Mouse (Mus musculus) embryonic facial prominence, embryonic 11.5 days (tissue): ENCODE data around the gene Ror1. TPM values are rescaled to one million over a fixed set of nuclear protein-coding genes. Genes with fewer than 3 reads are reported as not detected.

Experiments used
- ATAC-seq: fragments of 200-750 bp; cut with Nextera tagmentation; replicated peaks from 2 replicates; pipeline ENCODE4 v1.8.0; 2017; ENCODE audit warnings: low read depth; ENCODE audit not compliant: insufficient number of reproducible peaks, low FRiP score, low TSS enrichment
- DNase-seq: peaks from one replicate; pipeline ENCODE4 v3.0.0-alpha.2; 2015; ENCODE audit warnings: low spot score
- H3K27ac ChIP-seq: fragments of 300-500 bp; sonication (generic); replicated peaks from 2 replicates; pipeline ENCODE4 v1.5.1; 2014; ENCODE audit warnings: mild to moderate bottlenecking, low read depth, low read length, control low read depth
- H3K27me3 ChIP-seq: fragments of 300-500 bp; sonication (generic); 2 replicates; pipeline ENCODE4 v1.6.1; 2014; ENCODE audit warnings: mild to moderate bottlenecking, low read length, moderate library complexity, mixed read lengths; ENCODE audit not compliant: control insufficient read depth, insufficient read depth
- H3K36me3 ChIP-seq: fragments of 300-500 bp; sonication (generic); replicated peaks from 2 replicates; pipeline ENCODE4 v1.6.1; 2014; ENCODE audit warnings: low read depth, mild to moderate bottlenecking, low read length, moderate library complexity, mixed read lengths; ENCODE audit not compliant: control insufficient read depth, insufficient read depth
- H3K4me1 ChIP-seq: fragments of 300-500 bp; sonication (generic); 2 replicates; pipeline ENCODE4 v1.6.1; 2014; ENCODE audit warnings: low read length, mixed read lengths; ENCODE audit not compliant: control insufficient read depth, insufficient read depth
- H3K4me2 ChIP-seq: fragments of 300-500 bp; sonication (generic); 2 replicates; pipeline ENCODE4 v1.6.1; 2014; ENCODE audit warnings: low read depth, mild to moderate bottlenecking, control low read depth, low read length, moderate library complexity
- H3K4me3 ChIP-seq: fragments of 300-500 bp; sonication (generic); 2 replicates; pipeline ENCODE4 v1.5.1; 2014; ENCODE audit warnings: low read depth, low read length, control low read depth
- H3K9ac ChIP-seq: fragments of 300-500 bp; sonication (generic); replicated peaks from 2 replicates; pipeline ENCODE4 v1.6.1; 2014; ENCODE audit warnings: mild to moderate bottlenecking, control low read depth, low read length
- H3K9me3 ChIP-seq: fragments of 300-500 bp; sonication (generic); replicated peaks from 2 replicates; pipeline ENCODE4 v1.6.1; 2016; ENCODE audit warnings: mild to moderate bottlenecking, low read length, inconsistent platforms, mixed read lengths; ENCODE audit not compliant: control insufficient read depth
- WGBS: fragments of 180-500 bp; shearing (Covaris S2); extraction: QIAGEN DNeasy Blood & Tissue Kit; methylation state at CpG from one replicate; pipeline ENCODE4 v1.1.7; 2014; 5-methylcytosine and 5-hydroxymethylcytosine counted together
- polyA plus RNA-seq: library from polyadenylated mRNA; unstranded; fragments of >200 nt; fragmentation: Nextera tagmentation; extraction: Ambion mirVana; gene quantifications from 2 replicates; pipeline ENCODE4 v1.2.1, GENCODE M21; 2014

The Ror1 gene
- polyA plus RNA-seq, 1 experiment from 2014 or later = 17.3 TPM

DNA sequence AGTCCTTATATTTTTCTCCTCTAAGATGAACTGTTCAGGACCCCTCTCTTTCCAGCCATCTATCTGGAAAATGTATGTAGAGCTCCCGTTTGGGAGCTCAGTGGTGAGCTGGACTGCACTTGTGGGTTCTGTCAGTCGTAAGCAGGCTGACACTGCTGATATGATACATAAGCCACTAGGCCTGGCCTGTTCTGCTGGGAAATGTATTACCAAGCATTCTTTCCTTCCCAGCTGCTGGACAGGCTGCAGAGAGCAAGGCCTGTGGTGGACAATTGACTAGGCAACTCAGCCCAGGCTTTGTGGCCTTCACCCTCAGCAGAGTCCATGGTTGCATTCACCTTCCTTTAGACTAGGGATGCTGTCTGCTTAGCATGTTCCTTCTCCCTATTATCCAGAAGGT lies 46.0 kb downstream of the Ror1 start:
- H3K9ac ChIP-seq = no peak overlapping the region
- H3K36me3 ChIP-seq = no peaks in the 10 kb centered on the region
- H3K27me3 ChIP-seq = no peaks in the 10 kb centered on the region
- no peaks in the 10 kb centered on the region; the same call in 1 of the 2 replicates for H3K4me1 ChIP-seq
- no peaks in the 10 kb centered on the region for H3K9me3 ChIP-seq
- no peak overlapping the region for H3K27ac ChIP-seq
- DNase-seq (no peak), ATAC-seq (no peak)
- H3K4me3 ChIP-seq = no peak overlapping the region
- WGBS = 82% methylated on average over 2 of the region's 2 CpGs
- no peak overlapping the region for H3K4me2 ChIP-seq

DNA sequence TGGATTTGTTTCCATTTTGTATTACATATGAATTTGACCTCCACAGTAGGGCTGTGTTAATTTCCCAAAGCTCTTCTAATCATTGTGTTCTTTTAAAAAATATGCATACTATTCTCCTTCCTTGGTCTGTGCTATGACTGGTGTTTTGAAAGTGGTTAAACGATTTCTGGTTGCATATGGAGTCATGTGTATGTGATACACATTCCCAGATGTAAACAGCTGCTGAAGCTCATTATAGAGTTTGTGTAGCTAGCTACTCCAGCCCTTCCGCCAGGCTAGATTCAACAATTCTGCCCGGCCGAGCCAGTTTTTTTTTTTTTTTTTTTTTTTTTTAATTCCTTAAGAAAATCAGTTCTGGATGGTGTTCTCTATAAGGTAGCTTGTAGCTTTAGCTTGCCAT lies 49.2 kb downstream of the Ror1 start:
- no peak overlapping the region for H3K9ac ChIP-seq
- WGBS = 60% methylated on average over 4 of the region's 4 CpGs
- H3K9me3 ChIP-seq = no peaks in the 10 kb centered on the region
- no peaks in the 10 kb centered on the region for H3K36me3 ChIP-seq
- DNase-seq = no peak
- no peaks in the 10 kb centered on the region for H3K4me1 ChIP-seq
- H3K27ac ChIP-seq = no peak overlapping the region
- no peak for ATAC-seq
- no peak overlapping the region for H3K4me3 ChIP-seq
- H3K4me2 ChIP-seq = no peak overlapping the region
- H3K27me3 ChIP-seq = no peaks in the 10 kb centered on the region

DNA sequence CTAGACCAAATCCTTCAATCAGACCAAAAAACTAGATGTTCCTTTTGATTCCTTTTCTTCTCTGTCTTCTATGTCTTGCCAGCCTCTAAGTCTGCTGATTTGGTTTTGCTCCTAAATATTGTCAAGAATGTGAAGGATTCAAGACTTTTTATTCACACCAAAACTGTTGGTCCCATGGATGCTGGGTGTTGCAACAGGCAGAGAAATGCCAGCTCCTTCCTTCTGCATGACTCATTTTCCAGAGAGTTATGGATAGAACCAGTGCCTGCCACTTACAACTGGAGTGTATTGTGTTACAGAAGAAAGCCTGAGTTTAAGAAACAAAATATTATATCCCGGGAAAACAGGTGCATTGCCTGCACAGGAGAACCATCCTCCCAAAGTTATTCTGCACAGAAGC lies 55.2 kb downstream of the Ror1 start:
- Histone ChIP-seq H3K4me1 (no peaks in the 10 kb centered on the region), H3K27ac (no peak overlapping the region), H3K9ac (no peak overlapping the region), H3K27me3 (no peaks in the 10 kb centered on the region), H3K9me3 (no peaks in the 10 kb centered on the region), H3K36me3 (no peaks in the 10 kb centered on the region), H3K4me3 (no peak overlapping the region), H3K4me2 (no peak overlapping the region)
- WGBS = 91% methylated on average over 1 of the region's 1 CpGs
- DNase-seq (no peak), ATAC-seq (no peak)

DNA sequence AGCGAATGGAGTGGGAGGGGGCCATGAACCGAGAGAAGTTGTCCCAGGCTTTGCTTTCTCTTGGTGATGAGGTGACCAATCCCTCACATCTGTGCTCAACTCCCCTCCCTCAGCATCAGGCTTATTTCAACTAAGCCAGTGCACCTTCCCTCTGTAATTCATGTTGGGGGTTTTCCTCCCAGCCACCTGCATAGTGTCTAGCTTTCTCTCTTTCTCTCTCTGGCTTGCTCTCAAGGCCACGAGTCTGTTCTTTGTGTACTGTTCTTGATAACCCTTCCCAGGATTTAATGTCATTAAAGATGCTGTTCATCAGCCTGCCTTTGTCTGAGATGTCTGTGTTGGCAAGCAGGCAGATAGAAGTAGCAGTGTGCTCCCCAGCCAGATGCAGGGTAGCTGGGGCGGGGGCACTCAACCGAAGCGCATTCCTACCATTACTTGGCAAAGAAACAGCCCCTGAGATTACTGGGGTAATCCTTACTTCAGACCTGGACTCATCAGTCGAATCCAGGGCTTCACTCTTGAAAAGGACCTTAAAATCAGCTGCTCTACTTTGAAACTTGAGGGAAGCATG lies 59.1 kb downstream of the Ror1 start:
- Histone ChIP-seq H3K9ac (no peak overlapping the region), H3K27ac (no peak overlapping the region), H3K4me2 (no peak overlapping the region), H3K36me3 (no peaks in the 10 kb centered on the region), H3K4me1 (no peaks in the 10 kb centered on the region), H3K9me3 (no peaks in the 10 kb centered on the region), H3K27me3 (no peaks in the 10 kb centered on the region), H3K4me3 (no peak overlapping the region)
- 50% methylated on average over 7 of the region's 7 CpGs for WGBS
- DNase-seq = no peak
- no peak for ATAC-seq

DNA sequence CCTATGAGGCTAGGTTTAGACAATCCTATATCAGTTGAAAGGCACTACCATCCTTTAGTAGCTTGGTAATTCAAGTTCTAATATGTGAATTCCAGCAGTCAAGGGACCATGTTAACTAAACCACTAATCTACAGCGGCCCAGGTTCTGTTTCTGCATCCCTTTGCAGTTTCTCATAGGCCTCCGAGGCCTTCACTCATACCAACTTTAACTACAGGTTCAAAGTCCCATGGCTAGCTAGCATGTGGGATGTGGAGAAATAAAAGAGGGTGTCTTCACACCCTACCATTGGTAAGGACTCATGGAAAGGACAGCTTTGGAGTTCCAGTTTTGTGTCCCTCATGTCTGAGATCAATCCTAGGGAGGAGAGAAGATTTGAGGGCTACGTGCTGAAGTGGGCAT lies 60.1 kb downstream of the Ror1 start:
- H3K36me3 ChIP-seq = no peaks in the 10 kb centered on the region
- ATAC-seq (no peak), DNase-seq (no peak)
- H3K4me3 ChIP-seq = no peak overlapping the region
- WGBS = 71% methylated on average over 3 of the region's 3 CpGs
- H3K9me3 ChIP-seq = no peaks in the 10 kb centered on the region
- H3K27ac ChIP-seq = no peak overlapping the region
- H3K4me2 ChIP-seq = no peak overlapping the region
- H3K9ac ChIP-seq = no peak overlapping the region
- H3K27me3 ChIP-seq = no peaks in the 10 kb centered on the region
- no peaks in the 10 kb centered on the region for H3K4me1 ChIP-seq

DNA sequence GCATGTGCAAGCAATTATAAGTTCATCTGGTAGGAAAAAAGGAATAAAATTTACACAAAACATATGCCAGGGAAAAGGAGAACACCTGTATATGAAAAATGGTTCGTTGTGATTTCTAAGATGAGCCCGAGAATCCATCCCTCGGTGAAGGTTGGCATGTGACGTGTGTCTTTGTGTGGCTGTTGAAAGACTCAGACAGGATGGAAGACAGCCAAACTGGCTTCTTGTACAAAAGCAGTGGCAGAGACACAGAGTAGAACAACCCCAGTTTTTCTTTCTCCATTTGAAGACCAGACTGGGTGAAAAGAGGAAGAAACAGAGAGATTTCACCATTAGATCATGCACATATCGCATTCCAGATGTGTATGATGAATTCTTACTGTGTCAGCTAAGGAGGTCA lies 62.8 kb downstream of the Ror1 start:
- DNase-seq (no peak), ATAC-seq (no peak)
- Histone ChIP-seq H3K9me3 (no peaks in the 10 kb centered on the region), H3K27me3 (no peaks in the 10 kb centered on the region), H3K27ac (no peak overlapping the region), H3K9ac (no peak overlapping the region), H3K4me1 (no peaks in the 10 kb centered on the region), H3K36me3 (no peaks in the 10 kb centered on the region), H3K4me3 (no peak overlapping the region), H3K4me2 (no peak overlapping the region)
- WGBS = 86% methylated on average over 5 of the region's 5 CpGs

DNA sequence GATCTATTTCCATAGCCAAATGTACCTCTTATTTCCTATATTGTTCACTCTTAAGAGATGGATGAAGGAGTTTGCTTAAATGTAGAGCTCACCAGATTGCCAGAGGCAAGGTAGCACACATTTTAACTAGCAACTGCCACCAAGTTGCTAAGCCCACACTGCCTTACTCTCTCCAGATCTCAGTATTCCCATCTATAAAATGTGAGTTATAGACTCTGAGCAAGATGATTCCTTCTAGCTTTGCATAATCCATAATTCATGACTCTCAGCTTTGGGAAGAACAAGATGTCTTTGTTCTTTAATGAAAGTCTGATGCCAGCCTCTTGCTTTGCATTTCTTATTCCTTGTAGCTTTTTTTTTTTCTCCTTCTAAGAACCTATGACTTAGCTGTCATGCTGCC lies 64.6 kb downstream of the Ror1 start:
- ATAC-seq = no peak
- no peak for DNase-seq

DNA sequence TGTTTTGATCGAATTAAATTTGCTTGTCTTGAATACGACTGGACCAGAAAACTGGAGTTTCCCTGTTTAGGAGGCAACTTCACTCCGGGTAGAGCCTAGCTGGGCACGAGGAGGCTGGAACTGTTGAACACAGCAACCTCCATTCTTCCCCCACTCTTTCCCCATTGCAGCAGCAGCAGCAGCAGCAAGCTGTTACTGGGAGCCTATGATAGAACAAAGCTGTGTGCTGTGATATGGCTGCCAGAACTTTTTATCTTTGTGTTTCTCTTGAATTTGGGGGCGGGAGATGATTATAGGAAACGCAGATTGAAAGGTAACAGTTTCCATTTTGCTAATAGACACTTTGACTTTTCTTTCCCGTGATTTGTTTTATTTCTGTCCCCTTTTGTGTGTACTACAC lies 70.2 kb downstream of the Ror1 start:
- Histone ChIP-seq H3K4me1 (peaks cover 6% of the 10 kb centered on the region; the same call in 1 of the 2 replicates), H3K36me3 (no peaks in the 10 kb centered on the region)
- 67% methylated on average over 7 of the region's 7 CpGs for WGBS

More for the DNA sequence above, 64.6 kb downstream of the Ror1 start:
- no peak overlapping the region for H3K9ac ChIP-seq
- H3K4me1 ChIP-seq = no peaks in the 10 kb centered on the region
- H3K4me3 ChIP-seq = no peak overlapping the region
- H3K27ac ChIP-seq = no peak overlapping the region
- no peaks in the 10 kb centered on the region for H3K9me3 ChIP-seq
- H3K36me3 ChIP-seq = no peaks in the 10 kb centered on the region
- H3K4me2 ChIP-seq = no peak overlapping the region
- H3K27me3 ChIP-seq = no peaks in the 10 kb centered on the region

More for the DNA sequence above, 70.2 kb downstream of the Ror1 start:
- no peak overlapping the region for H3K9ac ChIP-seq
- H3K4me3 ChIP-seq = no peak overlapping the region
- no peaks in the 10 kb centered on the region for H3K27me3 ChIP-seq
- ATAC-seq = no peak
- H3K4me2 ChIP-seq = no peak overlapping the region
- no peak overlapping the region for H3K27ac ChIP-seq
- no peak for DNase-seq
- H3K9me3 ChIP-seq = no peaks in the 10 kb centered on the region
